Mouse (Mus musculus): ENCODE measurements around the gene Rhox8. TPM values are rescaled to one million over a fixed set of nuclear protein-coding genes. Genes with fewer than 3 reads are reported as not detected.
"Not testable (repeated sequence)": the region's sequence is repeated elsewhere in the genome, so short reads cannot be mapped to it uniquely, and the experiment has no call there.

Rhox8 gene
- total RNA-seq (2021) (not detected), polyA plus RNA-seq (2012; rRNA removed) (not detected in 2 replicates)
- long read RNA-seq = 0 reads

DNA sequence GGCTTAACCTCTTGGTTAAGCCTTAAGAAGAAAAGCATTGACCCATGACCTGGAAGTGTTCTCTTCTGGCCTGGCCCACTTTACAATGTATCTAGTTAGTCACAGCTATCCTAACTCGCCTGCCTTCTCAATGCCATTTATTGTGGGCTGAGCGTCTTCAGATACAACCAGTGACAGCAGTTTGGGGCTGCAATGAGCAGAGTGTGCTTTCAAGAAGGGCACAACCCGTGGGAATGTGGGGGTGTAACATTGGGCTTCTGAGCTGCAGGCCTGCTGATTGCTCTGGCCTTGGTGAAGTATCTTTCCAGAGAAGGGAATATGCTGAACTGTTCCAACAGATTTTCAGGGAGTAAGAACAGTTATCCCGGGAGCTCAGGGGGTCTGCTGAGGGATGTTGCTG lies at the start of gene Rhox8:
Rhox8 (minus strand) TSS at position 101 of the 400 bp plus-strand sequence.
- H3K9ac ChIP-seq (ENCODE audit: low read depth, low read length) = no peak within 1 kb of the TSS
- no peaks in the 10 kb centered on the region for H3K4me1 ChIP-seq (ENCODE audit: control insufficient read depth, insufficient read depth, low read length)
- H3K27ac ChIP-seq = no peak within 1 kb of the TSS
- H3K4me3 ChIP-seq = no peak within 1 kb of the TSS
- no peaks in the 10 kb centered on the region for H3K27me3 ChIP-seq (ENCODE audit: control insufficient read depth, insufficient read depth, low read length)
- intact Hi-C loops (cut with DNase I) = no loop called here
- no peak for TF ChIP-seq CTCF (IDR thresholded peaks at IDR 0.05)
- no peak for TF ChIP-seq POLR2A (IDR thresholded peaks at IDR 0.05; ENCODE audit: insufficient read depth, low read depth, low read length)
- no peak for TF ChIP-seq EP300 (IDR thresholded peaks at IDR 0.05; ENCODE audit: insufficient read depth, low read depth, low read length)
- H3K79me2 ChIP-seq (replicated peaks; ENCODE audit: control insufficient read depth, insufficient read depth, low read length) = no peaks in the 10 kb centered on the region
- 77% methylated on average over 4 of the region's 4 CpGs for WGBS
- H3K36me3 ChIP-seq (ENCODE audit: control insufficient read depth, insufficient read depth, low read length) = no peaks in the 10 kb centered on the region
- DNase-seq = no peak

DNA sequence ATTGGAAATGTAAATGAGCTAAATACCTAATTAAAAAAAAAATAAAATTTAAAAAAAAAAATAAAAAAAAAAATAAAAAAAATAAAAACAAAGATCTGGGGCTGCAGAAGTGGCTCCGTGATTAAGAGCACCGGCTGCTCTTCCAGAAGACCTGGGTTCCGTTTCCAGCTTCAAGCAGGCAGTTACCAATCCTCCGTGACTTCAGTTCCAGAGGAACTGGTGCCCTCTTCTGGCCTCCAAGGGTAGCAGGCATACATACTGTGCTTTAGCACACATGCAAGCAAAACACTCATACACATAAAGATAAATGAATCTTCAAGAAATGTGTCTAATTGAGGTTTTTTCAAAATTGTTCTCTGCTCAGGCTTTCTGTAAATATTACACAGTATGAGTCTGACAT lies 37.6 kb upstream of the Rhox8 start:
- no peak for DNase-seq
- intact Hi-C loops (cut with DNase I) = no loop called here
- TF ChIP-seq EP300 (IDR thresholded peaks at IDR 0.05; ENCODE audit: insufficient read depth, low read depth, low read length) (no peak), POLR2A (IDR thresholded peaks at IDR 0.05; ENCODE audit: insufficient read depth, low read depth, low read length) (no peak), CTCF (IDR thresholded peaks at IDR 0.05) (peak; percentile 40)
- Histone ChIP-seq H3K4me1 (ENCODE audit: control insufficient read depth, insufficient read depth, low read length) (no peaks in the 10 kb centered on the region), H3K27me3 (ENCODE audit: control insufficient read depth, insufficient read depth, low read length) (no peaks in the 10 kb centered on the region), H3K27ac (no peak overlapping the region), H3K79me2 (replicated peaks; ENCODE audit: control insufficient read depth, insufficient read depth, low read length) (no peaks in the 10 kb centered on the region), H3K4me3 (no peak overlapping the region), H3K36me3 (ENCODE audit: control insufficient read depth, insufficient read depth, low read length) (no peaks in the 10 kb centered on the region), H3K9ac (ENCODE audit: low read depth, low read length) (no peak overlapping the region)
- WGBS = 70% methylated on average over 4 of the region's 4 CpGs

DNA sequence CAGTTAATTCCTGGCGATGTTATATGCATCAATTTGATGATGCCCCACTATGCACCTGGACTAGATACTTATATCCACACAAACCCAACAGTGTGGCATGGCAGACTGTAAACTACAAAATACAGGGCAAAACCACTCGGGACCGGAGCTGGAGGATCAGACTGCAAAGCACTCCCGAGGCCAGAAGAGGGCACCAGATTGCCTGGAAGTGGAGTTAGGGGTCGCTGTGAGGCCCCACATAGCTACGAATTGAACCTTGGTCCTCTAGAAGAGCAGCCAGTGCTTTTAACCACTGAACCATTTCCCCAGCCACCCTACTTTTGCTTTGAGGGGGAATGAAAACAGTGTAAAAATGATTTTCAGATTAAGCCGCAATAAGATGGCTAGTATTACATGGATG lies 29.8 kb upstream of the Rhox8 start:
- Histone ChIP-seq H3K9ac (ENCODE audit: low read depth, low read length) (no peak overlapping the region), H3K36me3 (ENCODE audit: control insufficient read depth, insufficient read depth, low read length) (no peaks in the 10 kb centered on the region), H3K27me3 (ENCODE audit: control insufficient read depth, insufficient read depth, low read length) (no peaks in the 10 kb centered on the region), H3K4me3 (no peak overlapping the region), H3K79me2 (replicated peaks; ENCODE audit: control insufficient read depth, insufficient read depth, low read length) (no peaks in the 10 kb centered on the region), H3K4me1 (ENCODE audit: control insufficient read depth, insufficient read depth, low read length) (no peaks in the 10 kb centered on the region), H3K27ac (no peak overlapping the region)
- 51% methylated on average over 7 of the region's 7 CpGs for WGBS
- DNase-seq = no peak
- intact Hi-C loops (cut with DNase I) = no loop called here
- TF ChIP-seq POLR2A (IDR thresholded peaks at IDR 0.05; ENCODE audit: insufficient read depth, low read depth, low read length) = no peak
- TF ChIP-seq EP300 (IDR thresholded peaks at IDR 0.05; ENCODE audit: insufficient read depth, low read depth, low read length) = no peak
- TF ChIP-seq CTCF (IDR thresholded peaks at IDR 0.05) = peak; percentile 48

DNA sequence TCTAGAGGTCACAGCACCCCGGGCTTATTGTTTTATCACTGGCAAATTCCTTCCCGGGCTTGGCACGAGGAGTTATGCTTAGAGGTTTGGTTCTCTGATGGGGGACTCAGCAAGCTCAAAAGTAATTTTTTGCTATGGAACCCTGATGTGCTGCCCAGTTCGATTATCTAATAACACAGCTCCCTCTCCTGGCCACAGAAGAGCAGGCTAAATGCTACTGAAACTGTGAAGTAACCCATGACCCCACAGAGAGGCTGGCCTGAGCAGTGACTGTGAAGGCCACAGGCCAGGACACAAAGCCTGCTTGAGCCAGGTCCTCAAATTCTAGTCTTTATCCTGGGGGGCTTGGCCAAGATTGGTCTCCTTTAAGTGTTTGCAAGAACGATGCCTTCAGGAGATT lies 25.0 kb upstream of the Rhox8 start:
- TF ChIP-seq EP300 (IDR thresholded peaks at IDR 0.05; ENCODE audit: insufficient read depth, low read depth, low read length) = no peak
- no peak for TF ChIP-seq POLR2A (IDR thresholded peaks at IDR 0.05; ENCODE audit: insufficient read depth, low read depth, low read length)
- peak; percentile 26 for TF ChIP-seq CTCF (IDR thresholded peaks at IDR 0.05)
- 63% methylated on average over 5 of the region's 5 CpGs for WGBS
- Histone ChIP-seq H3K27me3 (ENCODE audit: control insufficient read depth, insufficient read depth, low read length) (no peaks in the 10 kb centered on the region), H3K36me3 (ENCODE audit: control insufficient read depth, insufficient read depth, low read length) (no peaks in the 10 kb centered on the region), H3K4me1 (ENCODE audit: control insufficient read depth, insufficient read depth, low read length) (no peaks in the 10 kb centered on the region), H3K9ac (ENCODE audit: low read depth, low read length) (no peak overlapping the region), H3K4me3 (no peak overlapping the region), H3K79me2 (replicated peaks; ENCODE audit: control insufficient read depth, insufficient read depth, low read length) (no peaks in the 10 kb centered on the region), H3K27ac (no peak overlapping the region)
- intact Hi-C loops (cut with DNase I) = no loop called here
- no peak for DNase-seq

DNA sequence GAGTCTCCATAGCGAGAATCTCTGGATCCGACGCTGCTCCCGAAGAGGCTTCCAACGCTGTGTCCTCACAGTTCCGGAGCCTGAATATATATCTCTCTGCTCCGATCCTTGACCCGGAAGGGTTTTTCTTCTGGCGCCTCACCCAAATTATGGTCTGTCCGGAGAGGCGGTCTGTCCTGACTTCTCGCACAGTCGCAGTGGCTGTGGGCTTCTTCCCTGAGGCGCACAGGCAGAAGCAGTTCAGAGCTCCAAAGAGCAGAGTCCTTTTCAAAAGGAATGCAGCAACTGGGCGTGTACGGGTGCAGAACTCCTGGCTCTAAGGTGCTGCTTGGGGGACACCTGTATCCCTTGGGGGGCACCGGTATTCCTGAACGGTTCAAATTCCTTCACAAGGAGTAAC lies 22.9 kb upstream of the Rhox8 start, which contains the start of gene Rhox9:
Rhox9 (minus strand) TSS at position 101 of the 400 bp plus-strand sequence.
- H3K27me3 ChIP-seq (ENCODE audit: control insufficient read depth, insufficient read depth, low read length); H3K4me3 ChIP-seq; intact Hi-C loops (cut with DNase I); H3K9ac ChIP-seq (ENCODE audit: low read depth, low read length); H3K27ac ChIP-seq; H3K4me1 ChIP-seq (ENCODE audit: control insufficient read depth, insufficient read depth, low read length); H3K79me2 ChIP-seq (replicated peaks; ENCODE audit: control insufficient read depth, insufficient read depth, low read length); DNase-seq; H3K36me3 ChIP-seq (ENCODE audit: control insufficient read depth, insufficient read depth, low read length): not testable (repeated sequence)
- 95% methylated on average over 10 of the region's 18 CpGs for WGBS

DNA sequence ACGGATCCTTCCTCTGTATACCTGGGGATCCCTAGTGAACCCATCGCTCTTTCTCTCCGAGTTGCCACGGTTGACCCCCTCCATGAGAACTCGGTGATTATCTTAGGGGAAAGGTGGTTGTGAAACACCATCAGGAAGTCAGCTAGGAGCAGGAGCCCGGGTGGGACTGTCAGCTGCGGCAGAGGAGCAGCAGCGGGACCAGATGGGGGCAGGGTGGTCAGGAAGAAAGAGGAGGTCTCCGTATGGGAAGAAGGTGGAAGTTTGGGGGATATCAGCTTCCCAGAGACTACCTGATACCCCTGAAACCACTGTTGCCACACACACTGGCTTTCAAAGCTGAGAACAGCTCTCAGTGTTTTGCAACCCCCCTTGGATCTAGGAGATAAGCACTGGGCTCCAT lies 18.4 kb upstream of the Rhox8 start, which contains the start of gene Rhox7b:
Rhox7b (minus strand) TSS at position 101 of the 400 bp plus-strand sequence.
- DNase-seq; H3K4me1 ChIP-seq (ENCODE audit: control insufficient read depth, insufficient read depth, low read length); H3K36me3 ChIP-seq (ENCODE audit: control insufficient read depth, insufficient read depth, low read length); intact Hi-C loops (cut with DNase I); H3K27ac ChIP-seq; H3K4me3 ChIP-seq; H3K9ac ChIP-seq (ENCODE audit: low read depth, low read length); H3K79me2 ChIP-seq (replicated peaks; ENCODE audit: control insufficient read depth, insufficient read depth, low read length); H3K27me3 ChIP-seq (ENCODE audit: control insufficient read depth, insufficient read depth, low read length): not testable (repeated sequence)
- WGBS = 49% methylated on average over 9 of the region's 9 CpGs
